Mouse (Mus musculus) thymus, adult 2 months (tissue): ENCODE results near the gene Nmrk1.

Experiments
- CTCF ChIP-seq: fragments of 200-500 bp; IDR thresholded peaks from 2 replicates; pipeline ENCODE4 v1.5.1; 2012; ENCODE audit warnings: mild to moderate bottlenecking, control low read depth, low read length, moderate library complexity, borderline replicate concordance; ENCODE audit not compliant: control insufficient read depth, poor library complexity, insufficient read depth; ENCODE audit errors: extremely low read depth
- POLR2A ChIP-seq: fragments of 200-500 bp; IDR thresholded peaks from 2 replicates; pipeline ENCODE4 v1.6.1; 2012; ENCODE audit warnings: mild to moderate bottlenecking, low read length, control low read depth, moderate library complexity; ENCODE audit not compliant: control insufficient read depth, poor library complexity, insufficient read depth; ENCODE audit errors: extremely low read depth

DNA sequence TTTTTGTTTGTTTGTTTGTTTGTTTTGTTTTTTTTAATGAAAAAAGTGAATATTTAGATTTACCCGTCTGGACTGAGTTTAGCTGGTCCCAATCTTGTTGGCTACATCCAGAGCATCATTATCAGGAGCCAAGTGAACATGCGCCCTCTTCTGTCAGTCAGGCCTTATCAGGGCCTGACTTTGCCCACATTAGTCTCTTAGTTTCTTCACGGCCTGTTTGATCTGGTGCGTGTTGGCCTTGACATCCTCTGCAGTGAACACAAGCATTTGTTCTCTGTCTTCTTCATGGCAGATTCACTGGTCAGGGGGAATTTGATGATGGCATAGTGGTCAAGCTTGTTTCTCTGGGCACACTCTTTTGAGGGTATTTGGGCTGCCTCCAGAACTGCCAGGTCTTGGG, 50.4 kb downstream of the Nmrk1 start:
- no peak for TF ChIP-seq POLR2A
- no peak for TF ChIP-seq CTCF
